Mouse (Mus musculus) cerebellum, adult 2 months (tissue): ENCODE measurements at regions not wholly inside any gene's neighbourhood (a gene's known extent, or its start where the extent isn't known, plus 50 kb on each side); places are given as distances from the start of the nearest gene placed in this dataset.

Experiments used
- CTCF ChIP-seq: fragments of 200-500 bp; IDR thresholded peaks from 2 replicates; pipeline ENCODE4 v1.5.1; 2011; ENCODE audit warnings: low read depth, mild to moderate bottlenecking, control low read depth, low read length, moderate library complexity, borderline replicate concordance; ENCODE audit not compliant: insufficient read depth
- POLR2A ChIP-seq: fragments of 200-500 bp; IDR thresholded peaks from 2 replicates; pipeline ENCODE4 v1.6.1; 2011; ENCODE audit warnings: low read length, control low read depth, borderline replicate concordance; ENCODE audit not compliant: insufficient read depth

DNA sequence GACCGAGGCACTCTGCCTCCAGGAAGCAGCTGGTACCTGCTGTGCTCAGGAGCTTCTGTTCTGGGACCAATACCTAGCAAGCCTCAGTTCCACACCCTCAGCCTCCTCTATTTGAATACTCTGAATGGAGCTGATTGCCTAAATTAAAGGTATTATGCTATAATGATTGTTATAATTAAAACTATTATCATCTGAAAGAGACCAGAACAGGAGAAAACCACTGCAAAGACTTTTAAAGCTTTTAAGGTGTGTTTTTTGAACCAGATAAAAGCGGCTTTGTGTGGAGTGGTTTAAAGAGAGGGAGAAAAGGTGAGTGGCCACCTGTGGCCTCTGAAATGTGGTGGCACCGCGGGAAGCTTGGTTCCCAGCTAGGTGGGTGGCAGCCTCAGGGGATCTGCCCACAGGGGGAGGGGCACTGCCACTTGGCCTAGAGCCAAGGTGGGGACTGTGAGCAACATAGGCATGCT lies 115.6 kb downstream of the 9530068E07Rik start:
- TF ChIP-seq CTCF (no peak), POLR2A (no peak)
